In the genomic region with DNA sequence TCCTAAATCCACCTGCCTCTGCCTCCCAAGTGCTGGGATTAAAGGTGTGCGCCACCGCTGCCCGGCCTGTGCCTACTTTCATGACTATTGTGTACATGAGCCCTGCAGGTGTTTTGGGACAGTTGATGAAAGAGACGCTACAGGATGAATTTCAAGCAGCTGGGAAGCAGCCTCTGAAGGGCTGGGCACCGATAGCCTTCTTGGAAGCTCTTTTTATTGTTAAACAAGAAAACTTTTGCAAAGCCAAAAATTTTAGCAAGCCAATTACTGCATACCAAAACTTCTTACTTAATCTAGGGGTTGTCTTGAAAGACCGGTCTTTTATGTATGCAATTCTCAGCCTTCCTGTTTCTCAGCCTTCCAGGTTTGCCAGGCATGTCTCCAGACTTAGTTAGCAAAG, we compare ENCODE assay signal across 28 mouse cellular contexts.
"Had no signal": no experiment of that assay in that cellular context is flagged by ENCODE, and none has a peak within 500 bp of the region (broad histone marks: within the 10 kb centered on the region; RNA-seq: fewer than 3 reads in every experiment).

No protein-coding gene starts in this region.

- H3K27me3 ChIP-seq: heart, embryonic 13.5 days; heart, embryonic 15.5 days; hindbrain, embryonic 13.5 days; hindbrain, embryonic 15.5 days; kidney, embryonic 15.5 days; limb, embryonic 12.5 days; liver, embryonic 13.5 days; liver, embryonic 15.5 days had no signal

- H3K4me3 ChIP-seq: heart, adult 2 months; heart, embryonic 13.5 days; heart, embryonic 15.5 days; hindbrain, embryonic 13.5 days; hindbrain, embryonic 15.5 days; kidney, embryonic 15.5 days; limb, embryonic 10.5 days; limb, embryonic 12.5 days; liver, embryonic 13.5 days; liver, embryonic 15.5 days had no signal

- H3K9me3 ChIP-seq: heart, embryonic 13.5 days; heart, embryonic 15.5 days; hindbrain, embryonic 13.5 days; hindbrain, embryonic 15.5 days; kidney, embryonic 15.5 days; limb, embryonic 10.5 days; limb, embryonic 12.5 days; liver, embryonic 13.5 days; liver, embryonic 15.5 days had no signal

- H3K9ac ChIP-seq: heart, embryonic 13.5 days; heart, embryonic 15.5 days; hindbrain, embryonic 13.5 days; hindbrain, embryonic 15.5 days; kidney, embryonic 15.5 days; limb, embryonic 12.5 days; liver, embryonic 13.5 days; liver, embryonic 15.5 days had no signal

- ATAC-seq: hindbrain, postnatal 0 days; intestine, embryonic 16.5 days had no signal

- H3K4me1 ChIP-seq: hindbrain, embryonic 15.5 days; kidney, embryonic 15.5 days; limb, embryonic 10.5 days; limb, embryonic 12.5 days had no signal

- DNase-seq: gastrocnemius, postnatal 10 days; gastrocnemius, postnatal 25 days; heart, adult 11 months; heart, adult 2 months; heart, postnatal 14 days; heart, postnatal 36 days; kidney, adult 11 months; kidney, adult 2 months; kidney, adult 9 months; kidney, postnatal 14 days; kidney, postnatal 36 days; layer of hippocampus, adult 9-11 months; layer of hippocampus, postnatal 36 days; liver; liver, embryonic 13.5 days had no signal

- H3K4me2 ChIP-seq: heart, embryonic 11.5 days; heart, embryonic 13.5 days; heart, embryonic 15.5 days; hindbrain, embryonic 13.5 days; hindbrain, embryonic 15.5 days; kidney, embryonic 15.5 days; limb, embryonic 12.5 days; liver, embryonic 11.5 days; liver, embryonic 13.5 days; liver, embryonic 15.5 days had no signal

- H3K27ac ChIP-seq: heart, adult 2 months; heart, embryonic 13.5 days; heart, embryonic 15.5 days; hindbrain, embryonic 13.5 days; hindbrain, embryonic 15.5 days; hindbrain, postnatal 0 days; kidney, embryonic 15.5 days; kidney, postnatal 0 days; limb, embryonic 10.5 days; limb, embryonic 12.5 days; liver, embryonic 13.5 days; liver, embryonic 15.5 days had no signal
